Mouse (Mus musculus) lung, embryonic 14.5 days (tissue): ENCODE data around the gene Cyp2u1. TPM values are rescaled to one million over a fixed set of nuclear protein-coding genes. Genes with fewer than 3 reads are reported as not detected.

ENCODE experiments used
- ATAC-seq: fragments of 200-750 bp; cut with Nextera tagmentation; 2 replicates; pipeline ENCODE4 v1.8.0; 2017; ENCODE audit warnings: mild to moderate bottlenecking, moderate TSS enrichment, moderate library complexity; ENCODE audit not compliant: insufficient read depth
- DNase-seq: peaks from one replicate; pipeline ENCODE4 v3.0.0-alpha.2; 2015
- H3K27ac ChIP-seq: fragments of 300-500 bp; sonication (generic); 2 replicates; pipeline ENCODE4 v1.5.1; 2014; ENCODE audit warnings: low read depth, mild to moderate bottlenecking, moderate library complexity
- H3K27me3 ChIP-seq: fragments of 300-500 bp; sonication (generic); 2 replicates; pipeline ENCODE4 v1.6.1; 2014; ENCODE audit warnings: low read length, control low read depth; ENCODE audit not compliant: insufficient read depth
- H3K36me3 ChIP-seq: fragments of 300-500 bp; sonication (generic); 2 replicates; pipeline ENCODE4 v1.6.1; 2014; ENCODE audit warnings: control low read depth; ENCODE audit not compliant: insufficient read depth
- H3K4me1 ChIP-seq: fragments of 300-500 bp; sonication (generic); 2 replicates; pipeline ENCODE4 v1.6.1; 2014; ENCODE audit warnings: antibody characterized with exemption, control low read depth; ENCODE audit not compliant: insufficient read depth
- H3K4me2 ChIP-seq: fragments of 300-500 bp; sonication (generic); 2 replicates; pipeline ENCODE4 v1.6.1; 2014; ENCODE audit warnings: mild to moderate bottlenecking
- H3K4me3 ChIP-seq: fragments of 300-500 bp; sonication (generic); 2 replicates; pipeline ENCODE4 v1.5.1; 2014; ENCODE audit warnings: low read depth, low read length
- H3K9ac ChIP-seq: fragments of 300-500 bp; sonication (generic); 2 replicates; pipeline ENCODE4 v1.6.1; 2014
- H3K9me3 ChIP-seq: fragments of 300-500 bp; sonication (generic); 2 replicates; pipeline ENCODE4 v1.6.1; 2016; ENCODE audit warnings: low read depth, low read length, control low read depth
- CTCF ChIP-seq: IDR thresholded peaks from 2 replicates; pipeline ENCODE4 v1.5.1; 2016; ENCODE audit warnings: antibody characterized with exemption, low read depth
- WGBS: fragments of 180-500 bp; shearing (Covaris S2); extraction: QIAGEN DNeasy Blood & Tissue Kit; methylation state at CpG from one replicate; pipeline ENCODE4 v1.1.7; 2014; 5-methylcytosine and 5-hydroxymethylcytosine counted together
- polyA plus RNA-seq: library from polyadenylated mRNA; unstranded; fragments of >200 nt; fragmentation: Nextera tagmentation; extraction: Ambion mirVana; gene quantifications from 2 replicates; pipeline ENCODE4 v1.2.1, GENCODE M21; 2014

Gene Cyp2u1
- polyA plus RNA-seq, 1 experiment from 2014 or later = 1.9 TPM

- no peak overlapping the region for H3K4me2 ChIP-seq
- ATAC-seq (no peak), DNase-seq (no peak)
- H3K9me3 ChIP-seq = peaks cover 5% of the 10 kb centered on the region; the same call in 1 of the 2 replicates
- no peak overlapping the region for H3K27ac ChIP-seq
- no peak for TF ChIP-seq CTCF
- no peaks in the 10 kb centered on the region for H3K27me3 ChIP-seq
- 92% methylated on average over 3 of the region's 3 CpGs for WGBS
- H3K9ac ChIP-seq = no peak overlapping the region
- no peaks in the 10 kb centered on the region for H3K4me1 ChIP-seq
- H3K36me3 ChIP-seq = 0 out of 2 replicates have a peak, but pooled peaks cover 5% of the 10 kb centered on the region
- H3K4me3 ChIP-seq = no peak overlapping the region
Observed at GRCm38 (mm10) chr3:131255399-131255981, 47.5 kb downstream of the Cyp2u1 start.

- H3K27ac ChIP-seq = no peak overlapping the region
- 94% methylated on average over 4 of the region's 4 CpGs for WGBS
- no peaks in the 10 kb centered on the region for H3K4me1 ChIP-seq
- H3K9me3 ChIP-seq = peaks cover 5% of the 10 kb centered on the region; the same call in 1 of the 2 replicates
- H3K36me3 ChIP-seq = peaks cover 7% of the 10 kb centered on the region; the same call in 1 of the 2 replicates
- H3K4me2 ChIP-seq = no peak overlapping the region
- H3K9ac ChIP-seq = no peak overlapping the region
- DNase-seq (no peak), ATAC-seq (no peak)
- no peaks in the 10 kb centered on the region for H3K27me3 ChIP-seq
- no peak for TF ChIP-seq CTCF
- no peak overlapping the region for H3K4me3 ChIP-seq
Observed at GRCm38 (mm10) chr3:131254991-131255390, 48.0 kb downstream of the Cyp2u1 start.

DNA sequence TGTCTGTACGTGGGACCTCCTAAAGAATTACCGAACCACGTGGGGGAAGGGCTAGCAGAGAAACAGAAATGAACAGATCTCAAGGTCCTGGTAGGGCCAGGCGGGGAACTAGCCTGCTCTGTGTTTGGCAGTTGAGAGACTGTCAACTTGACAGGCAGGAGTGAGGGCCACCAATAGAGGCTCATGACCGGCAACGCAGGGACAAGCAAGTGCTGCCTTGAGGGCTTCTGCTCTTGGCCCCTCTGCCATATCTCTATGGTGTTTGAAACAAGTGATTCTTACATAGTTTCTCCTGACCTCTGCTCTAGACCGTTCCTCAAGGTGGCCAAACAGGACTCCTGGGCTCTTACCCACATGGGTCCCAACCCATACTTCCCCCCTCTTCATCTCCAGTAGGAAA is 51.4 kb downstream of the Cyp2u1 start:
- no peak overlapping the region for H3K27ac ChIP-seq
- no peak overlapping the region for H3K4me2 ChIP-seq
- no peak for ATAC-seq
- peaks cover 39% of the 10 kb centered on the region; the same call in 1 of the 2 replicates for H3K36me3 ChIP-seq
- no peak for TF ChIP-seq CTCF
- no peak for DNase-seq
- no peak overlapping the region for H3K9ac ChIP-seq
- H3K4me3 ChIP-seq = no peak overlapping the region
- WGBS = 78% methylated on average over 7 of the region's 7 CpGs
- no peaks in the 10 kb centered on the region for H3K4me1 ChIP-seq
- no peaks in the 10 kb centered on the region for H3K27me3 ChIP-seq
- H3K9me3 ChIP-seq = peaks cover 5% of the 10 kb centered on the region; the same call in 1 of the 2 replicates

GRCm38 (mm10) chr3:131250978-131251377 is 52.0 kb downstream of the Cyp2u1 start:
- TF ChIP-seq CTCF = no peak
- DNase-seq = no peak
- H3K9ac ChIP-seq = no peak overlapping the region
- peaks cover 5% of the 10 kb centered on the region; the same call in 1 of the 2 replicates for H3K9me3 ChIP-seq
- ATAC-seq = no peak
- WGBS = 80% methylated on average over 13 of the region's 13 CpGs
- no peak overlapping the region for H3K4me3 ChIP-seq
- no peaks in the 10 kb centered on the region for H3K27me3 ChIP-seq
- H3K36me3 ChIP-seq = peaks cover 43% of the 10 kb centered on the region; the same call in 1 of the 2 replicates
- no peak overlapping the region for H3K4me2 ChIP-seq
- H3K4me1 ChIP-seq = no peaks in the 10 kb centered on the region
- H3K27ac ChIP-seq = no peak overlapping the region

DNA sequence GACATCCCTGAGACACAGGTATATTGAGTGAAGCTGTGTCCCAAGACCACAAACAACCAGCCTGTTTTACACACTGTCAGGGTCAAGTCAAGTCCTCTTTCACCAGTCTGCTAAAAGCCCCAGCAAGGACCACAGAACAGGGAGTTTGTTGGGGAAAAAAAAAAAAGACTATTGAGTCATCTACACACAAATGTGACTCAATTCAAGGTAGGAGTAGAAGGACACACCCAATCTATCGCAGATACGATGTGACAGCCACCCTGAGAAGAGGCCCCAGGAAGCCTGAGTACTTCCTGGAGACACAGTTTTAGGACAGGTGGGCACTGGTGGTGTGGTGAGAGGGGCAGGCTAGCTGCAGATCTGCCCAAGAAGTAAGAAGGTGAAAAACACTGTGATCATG is 52.7 kb downstream of the Cyp2u1 start:
- H3K36me3 ChIP-seq = peaks cover 43% of the 10 kb centered on the region; the same call in 1 of the 2 replicates
- H3K4me3 ChIP-seq = no peak overlapping the region
- no peak for DNase-seq
- H3K4me2 ChIP-seq = no peak overlapping the region
- H3K27ac ChIP-seq = no peak overlapping the region
- peaks cover 5% of the 10 kb centered on the region; the same call in 1 of the 2 replicates for H3K9me3 ChIP-seq
- no peak overlapping the region for H3K9ac ChIP-seq
- no peaks in the 10 kb centered on the region for H3K4me1 ChIP-seq
- ATAC-seq = no peak
- no peak for TF ChIP-seq CTCF
- H3K27me3 ChIP-seq = no peaks in the 10 kb centered on the region
- 78% methylated on average over 2 of the region's 2 CpGs for WGBS

DNA sequence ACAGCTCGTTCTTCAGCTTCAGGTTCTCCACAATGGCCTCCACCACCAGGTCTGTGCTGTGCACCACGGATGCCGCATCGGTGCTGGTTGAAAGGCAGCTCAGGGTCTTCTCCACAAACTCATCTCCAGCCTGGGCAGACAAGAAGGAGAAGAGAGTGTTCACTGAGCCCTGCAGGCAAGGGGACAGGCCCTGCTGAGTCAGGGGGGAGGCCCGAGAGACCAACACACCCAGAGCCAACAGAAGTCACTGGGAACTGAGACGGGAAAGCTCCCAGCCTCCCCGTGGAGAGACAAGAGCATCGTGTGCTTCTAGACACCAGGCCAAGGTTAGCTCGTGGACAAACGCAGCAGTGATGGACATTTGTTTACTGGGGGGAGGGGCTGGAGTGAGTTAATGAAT is 54.6 kb downstream of the Cyp2u1 start:
- no peaks in the 10 kb centered on the region for H3K4me1 ChIP-seq
- no peak overlapping the region for H3K4me2 ChIP-seq
- TF ChIP-seq CTCF = no peak
- peaks cover 54% of the 10 kb centered on the region; the same call in 1 of the 2 replicates for H3K36me3 ChIP-seq
- no peak overlapping the region for H3K9ac ChIP-seq
- no peaks in the 10 kb centered on the region; the same call in 1 of the 2 replicates for H3K9me3 ChIP-seq
- no peak overlapping the region for H3K4me3 ChIP-seq
- H3K27me3 ChIP-seq = no peaks in the 10 kb centered on the region
- DNase-seq = no peak
- 62% methylated on average over 10 of the region's 10 CpGs for WGBS
- no peak overlapping the region for H3K27ac ChIP-seq
- no peak for ATAC-seq

- ATAC-seq (no peak), DNase-seq (no peak)
- no peak overlapping the region for H3K27ac ChIP-seq
- H3K9ac ChIP-seq = no peak overlapping the region
- H3K27me3 ChIP-seq = no peaks in the 10 kb centered on the region
- H3K4me3 ChIP-seq = no peak overlapping the region
- no peak for TF ChIP-seq CTCF
- H3K4me1 ChIP-seq = no peaks in the 10 kb centered on the region
- 81% methylated on average over 5 of the region's 5 CpGs for WGBS
- no peak overlapping the region for H3K4me2 ChIP-seq
- H3K9me3 ChIP-seq = no peaks in the 10 kb centered on the region
- peaks cover 56% of the 10 kb centered on the region; the same call in 1 of the 2 replicates for H3K36me3 ChIP-seq
Observed at GRCm38 (mm10) chr3:131247851-131248250, 55.2 kb downstream of the Cyp2u1 start.
